Mouse (Mus musculus) liver, embryonic 16.5 days (tissue): ENCODE data around the gene Heyl. TPM values are rescaled to one million over a fixed set of nuclear protein-coding genes. Genes with fewer than 3 reads are reported as not detected.

Experiments used
- ATAC-seq: fragments of 200-750 bp; cut with Nextera tagmentation; 2 replicates; pipeline ENCODE4 v1.8.0; 2017; ENCODE audit warnings: low read depth, mild to moderate bottlenecking, moderate number of reproducible peaks, moderate library complexity
- H3K27ac ChIP-seq: fragments of 300-500 bp; sonication (generic); 2 replicates; pipeline ENCODE4 v1.5.1; 2014; ENCODE audit warnings: mild to moderate bottlenecking, low read length
- H3K27me3 ChIP-seq: fragments of 300-500 bp; sonication (generic); 2 replicates; pipeline ENCODE4 v1.6.1; 2014; ENCODE audit warnings: low read depth, low read length, mixed read lengths; ENCODE audit not compliant: control insufficient read depth, insufficient read depth
- H3K36me3 ChIP-seq: fragments of 300-500 bp; sonication (generic); 2 replicates; pipeline ENCODE4 v1.6.1; 2014; ENCODE audit warnings: mild to moderate bottlenecking; ENCODE audit not compliant: control insufficient read depth, insufficient read depth
- H3K4me1 ChIP-seq: fragments of 300-500 bp; sonication (generic); 2 replicates; pipeline ENCODE4 v1.6.1; 2014; ENCODE audit warnings: low read depth, low read length, mixed read lengths; ENCODE audit not compliant: control insufficient read depth
- H3K4me2 ChIP-seq: fragments of 300-500 bp; sonication (generic); 2 replicates; pipeline ENCODE4 v1.6.1; 2014; ENCODE audit warnings: low read depth, low read length, mixed read lengths
- H3K4me3 ChIP-seq: fragments of 300-500 bp; sonication (generic); 2 replicates; pipeline ENCODE4 v1.5.1; 2014; ENCODE audit warnings: low read depth, mild to moderate bottlenecking, low read length
- H3K9ac ChIP-seq: fragments of 300-500 bp; sonication (generic); 2 replicates; pipeline ENCODE4 v1.6.1; 2014; ENCODE audit warnings: low read depth, low read length
- H3K9me3 ChIP-seq: fragments of 300-500 bp; sonication (generic); replicated peaks from 2 replicates; pipeline ENCODE4 v1.6.1; 2016; ENCODE audit warnings: low read length; ENCODE audit not compliant: control insufficient read depth
- WGBS: fragments of 180-500 bp; shearing (Covaris S2); extraction: QIAGEN DNeasy Blood & Tissue Kit; methylation state at CpG from one replicate; pipeline ENCODE4 v1.1.7; 2014; ENCODE audit not compliant: insufficient replicate concordance; 5-methylcytosine and 5-hydroxymethylcytosine counted together
- polyA plus RNA-seq: library from polyadenylated mRNA; unstranded; fragments of >200 nt; fragmentation: Nextera tagmentation; extraction: Ambion mirVana; gene quantifications from 2 replicates; pipeline ENCODE4 v1.2.1, GENCODE M21; 2015

Gene Heyl
- polyA plus RNA-seq, 1 experiment from 2014 or later = 1.1 TPM

GRCm38 (mm10) chr4:123210996-123211395, 22.4 kb upstream of the Heyl start:
- WGBS = 49% methylated on average over 8 of the region's 8 CpGs
- no peaks in the 10 kb centered on the region for H3K27me3 ChIP-seq
- no peaks in the 10 kb centered on the region for H3K4me1 ChIP-seq
- no peak overlapping the region for H3K9ac ChIP-seq
- ATAC-seq = no peak
- H3K36me3 ChIP-seq = no peaks in the 10 kb centered on the region
- no peak overlapping the region for H3K27ac ChIP-seq
- H3K9me3 ChIP-seq = no peaks in the 10 kb centered on the region
- no peak overlapping the region for H3K4me3 ChIP-seq
- no peak overlapping the region for H3K4me2 ChIP-seq

DNA sequence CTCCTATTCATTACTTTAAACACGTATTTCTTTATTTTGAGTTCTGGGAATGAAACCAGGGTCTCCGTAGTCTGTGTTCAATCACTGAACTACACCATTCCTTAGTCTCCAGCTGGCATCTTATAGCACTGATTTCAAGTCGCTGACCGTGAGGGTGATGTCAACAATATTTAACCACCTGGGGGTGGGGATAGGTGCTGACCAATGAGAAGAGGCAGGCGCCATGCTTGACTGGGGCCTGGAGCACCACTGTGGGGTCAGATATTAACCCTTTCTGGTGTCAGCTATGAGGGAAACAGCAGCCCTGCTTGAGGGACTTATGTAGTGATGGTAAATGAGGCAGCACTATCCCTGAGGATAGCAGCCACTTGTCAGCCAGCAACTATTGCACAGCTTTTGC, 21.9 kb upstream of the Heyl start:
- H3K36me3 ChIP-seq = no peaks in the 10 kb centered on the region
- WGBS = 42% methylated on average over 5 of the region's 5 CpGs

DNA sequence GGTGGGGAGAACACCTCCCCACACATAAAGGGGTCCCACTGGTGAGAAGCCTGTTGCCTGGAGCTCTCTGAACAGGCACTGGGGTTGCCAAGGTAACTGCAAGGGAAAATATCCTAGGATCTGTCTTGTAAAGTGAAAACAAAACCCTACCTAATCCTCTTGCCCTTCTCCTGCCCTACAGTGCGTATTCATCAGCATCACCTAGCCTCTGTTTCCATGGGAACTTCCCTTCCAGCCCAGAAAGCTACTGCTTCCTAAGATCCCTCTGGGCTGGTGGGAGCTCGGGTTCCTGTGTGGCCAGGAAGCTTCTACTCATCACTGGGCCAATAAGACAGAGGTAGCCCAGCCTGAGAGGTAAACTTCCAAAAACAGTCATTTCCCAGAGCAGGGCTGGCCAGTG, 21.0 kb upstream of the Heyl start:
- Histone ChIP-seq H3K4me1 (no peaks in the 10 kb centered on the region), H3K4me3 (no peak overlapping the region), H3K9me3 (no peaks in the 10 kb centered on the region), H3K27ac (no peak overlapping the region), H3K9ac (no peak overlapping the region), H3K4me2 (no peak overlapping the region), H3K36me3 (no peaks in the 10 kb centered on the region), H3K27me3 (no peaks in the 10 kb centered on the region)
- 45% methylated on average over 2 of the region's 2 CpGs for WGBS
- ATAC-seq = no peak

More for the DNA sequence above, 21.9 kb upstream of the Heyl start:
- no peak overlapping the region for H3K4me3 ChIP-seq
- no peak overlapping the region for H3K4me2 ChIP-seq
- ATAC-seq = no peak
- H3K4me1 ChIP-seq = no peaks in the 10 kb centered on the region
- no peaks in the 10 kb centered on the region for H3K9me3 ChIP-seq
- no peaks in the 10 kb centered on the region for H3K27me3 ChIP-seq
- H3K9ac ChIP-seq = no peak overlapping the region
- no peak overlapping the region for H3K27ac ChIP-seq

GRCm38 (mm10) chr4:123213975-123214374, 19.4 kb upstream of the Heyl start:
- Histone ChIP-seq H3K36me3 (no peaks in the 10 kb centered on the region), H3K9me3 (no peaks in the 10 kb centered on the region), H3K9ac (no peak overlapping the region), H3K4me3 (no peak overlapping the region), H3K27ac (no peak overlapping the region), H3K4me1 (no peaks in the 10 kb centered on the region), H3K4me2 (no peak overlapping the region), H3K27me3 (no peaks in the 10 kb centered on the region)
- ATAC-seq = no peak
- 83% methylated on average over 9 of the region's 9 CpGs for WGBS

- WGBS = 28% methylated on average over 1 of the region's 1 CpGs
- H3K9ac ChIP-seq = no peak overlapping the region
- no peak for ATAC-seq
- no peaks in the 10 kb centered on the region for H3K27me3 ChIP-seq
- no peaks in the 10 kb centered on the region for H3K4me1 ChIP-seq
- H3K4me2 ChIP-seq = no peak overlapping the region
- no peaks in the 10 kb centered on the region for H3K36me3 ChIP-seq
- no peak overlapping the region for H3K4me3 ChIP-seq
- no peaks in the 10 kb centered on the region for H3K9me3 ChIP-seq
- H3K27ac ChIP-seq = no peak overlapping the region
Observed at GRCm38 (mm10) chr4:123215367-123215766, 18.0 kb upstream of the Heyl start.

GRCm38 (mm10) chr4:123216782-123217181, 16.6 kb upstream of the Heyl start:
- no peaks in the 10 kb centered on the region for H3K36me3 ChIP-seq
- no peak for ATAC-seq

DNA sequence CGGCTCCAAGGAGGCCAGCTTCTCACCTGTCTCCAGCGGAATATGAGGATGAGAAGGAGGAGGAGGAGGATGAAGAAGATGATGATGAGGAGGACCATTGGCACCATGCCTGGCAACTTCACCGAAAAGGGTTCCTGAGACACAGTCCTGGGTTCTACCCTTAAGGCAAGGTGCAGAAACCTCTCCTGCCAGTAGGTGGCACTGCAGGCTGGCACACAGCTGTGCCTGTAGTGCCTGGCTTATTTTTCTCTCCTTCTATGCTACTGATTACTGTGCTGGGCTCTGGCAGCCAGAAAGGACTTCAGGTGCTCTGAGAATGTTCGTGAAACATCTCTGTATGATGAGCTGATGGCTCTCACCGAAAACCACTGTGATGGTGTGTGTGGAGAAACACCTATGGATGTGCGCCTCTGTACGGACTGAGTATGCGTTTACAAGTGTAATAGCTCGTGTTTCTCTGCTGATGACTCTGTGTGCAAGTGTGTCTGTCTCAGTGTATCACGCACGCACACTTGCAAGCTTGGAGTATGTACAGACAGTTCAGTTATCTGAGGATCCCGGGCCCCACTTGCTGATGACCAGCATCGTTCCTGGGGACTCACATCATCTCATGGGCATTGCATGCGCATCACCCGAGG, 13.5 kb upstream of the Heyl start:
- Histone ChIP-seq H3K4me2 (no peak overlapping the region), H3K36me3 (no peaks in the 10 kb centered on the region), H3K27ac (no peak overlapping the region), H3K27me3 (no peaks in the 10 kb centered on the region), H3K4me1 (no peaks in the 10 kb centered on the region), H3K9me3 (no peaks in the 10 kb centered on the region), H3K4me3 (no peak overlapping the region), H3K9ac (no peak overlapping the region)
- ATAC-seq = peak; percentile 47; the same call in 1 of the 2 replicates
- 57% methylated on average over 15 of the region's 15 CpGs for WGBS

More at GRCm38 (mm10) chr4:123216782-123217181, 16.6 kb upstream of the Heyl start:
- Histone ChIP-seq H3K4me2 (no peak overlapping the region), H3K4me3 (no peak overlapping the region), H3K4me1 (no peaks in the 10 kb centered on the region), H3K9ac (no peak overlapping the region), H3K27ac (no peak overlapping the region), H3K27me3 (no peaks in the 10 kb centered on the region), H3K9me3 (no peaks in the 10 kb centered on the region)
- WGBS = 4% methylated on average over 1 of the region's 1 CpGs

GRCm38 (mm10) chr4:123220637-123221036, 12.7 kb upstream of the Heyl start:
- Histone ChIP-seq H3K4me1 (no peaks in the 10 kb centered on the region), H3K4me2 (no peak overlapping the region), H3K27me3 (no peaks in the 10 kb centered on the region), H3K27ac (no peak overlapping the region), H3K9ac (no peak overlapping the region), H3K36me3 (no peaks in the 10 kb centered on the region), H3K9me3 (no peaks in the 10 kb centered on the region), H3K4me3 (no peak overlapping the region)
- WGBS = 52% methylated on average over 4 of the region's 4 CpGs
- no peak for ATAC-seq

- 33% methylated on average over 3 of the region's 3 CpGs for WGBS
- H3K9ac ChIP-seq = no peak overlapping the region
- ATAC-seq = no peak
Observed at GRCm38 (mm10) chr4:123223309-123223708, 10.0 kb upstream of the Heyl start.

More at GRCm38 (mm10) chr4:123223309-123223708, 10.0 kb upstream of the Heyl start:
- H3K4me1 ChIP-seq = no peaks in the 10 kb centered on the region
- no peak overlapping the region for H3K27ac ChIP-seq
- H3K4me2 ChIP-seq = no peak overlapping the region
- no peaks in the 10 kb centered on the region for H3K27me3 ChIP-seq
- no peaks in the 10 kb centered on the region for H3K9me3 ChIP-seq
- H3K4me3 ChIP-seq = no peak overlapping the region
- H3K36me3 ChIP-seq = no peaks in the 10 kb centered on the region
